Mouse (Mus musculus) megakaryocyte, embryonic 14.5 days (primary cell): Measurements from ENCODE around the gene Foxj1. TPM values are rescaled to one million over a fixed set of nuclear protein-coding genes. Genes with fewer than 3 reads are reported as not detected.
A peak's percentile ranks its signal among the peaks of the same experiment; 100 is the strongest.
"Not testable (repeated sequence)": the region's sequence is repeated elsewhere in the genome, so short reads cannot be mapped to it uniquely, and the experiment has no call there.

Experiments used
- H3K27me3 ChIP-seq: replicated peaks from 2 replicates; pipeline ENCODE3; 2012; ENCODE audit warnings: inconsistent platforms
- H3K36me3 ChIP-seq: replicated peaks from 2 replicates; pipeline ENCODE3; 2012; ENCODE audit warnings: low read length, inconsistent platforms, mixed read lengths
- H3K4me1 ChIP-seq: 2 replicates; pipeline ENCODE4 v1.6.1; 2012; ENCODE audit warnings: inconsistent platforms
- H3K4me3 ChIP-seq: replicated peaks from 2 replicates; pipeline ENCODE3; 2012; ENCODE audit warnings: moderate library complexity, mild to moderate bottlenecking, inconsistent platforms
- H3K9me3 ChIP-seq: 2 replicates; pipeline ENCODE4 v1.6.1; 2012; ENCODE audit warnings: inconsistent platforms
- FLI1 ChIP-seq: IDR thresholded peaks from 2 replicates; pipeline ENCODE4 v1.6.1; 2012; ENCODE audit warnings: low read length, inconsistent platforms, mixed read lengths
- GATA1 ChIP-seq: IDR thresholded peaks from 3 replicates; pipeline ENCODE4 v1.6.1; 2012; ENCODE audit warnings: mixed read lengths, low read length, inconsistent platforms, borderline replicate concordance
- polyA plus RNA-seq: library from polyadenylated mRNA; stranded (reverse); fragments of >175 nt; gene quantifications from 2 replicates; pipeline ENCODE4 v1.2.3, GENCODE M21; 2012; ENCODE audit warnings: low replicate concordance; ENCODE audit not compliant: insufficient read depth

The Foxj1 gene
- polyA plus RNA-seq, 1 experiment = 0.12 TPM

GRCm38 (mm10) chr11:116366647-116367046 is 31.4 kb upstream of the Foxj1 start:
- no peak for TF ChIP-seq GATA1
- TF ChIP-seq FLI1 = no peak
- Histone ChIP-seq H3K4me3 (no peak overlapping the region), H3K9me3 (no peaks in the 10 kb centered on the region), H3K4me1 (peaks cover 35% of the 10 kb centered on the region), H3K27me3 (peaks cover 32% of the 10 kb centered on the region), H3K36me3 (no peaks in the 10 kb centered on the region)

GRCm38 (mm10) chr11:116366124-116366523 is 30.9 kb upstream of the Foxj1 start:
- H3K4me3 ChIP-seq = no peak overlapping the region
- H3K4me1 ChIP-seq = peaks cover 30% of the 10 kb centered on the region
- H3K27me3 ChIP-seq = peaks cover 37% of the 10 kb centered on the region
- H3K9me3 ChIP-seq = no peaks in the 10 kb centered on the region
- no peak for TF ChIP-seq GATA1
- no peak for TF ChIP-seq FLI1
- no peaks in the 10 kb centered on the region for H3K36me3 ChIP-seq

- no peaks in the 10 kb centered on the region for H3K9me3 ChIP-seq
- peaks cover 27% of the 10 kb centered on the region for H3K4me1 ChIP-seq
- TF ChIP-seq FLI1 (no peak), GATA1 (no peak)
- no peak overlapping the region for H3K4me3 ChIP-seq
- H3K36me3 ChIP-seq = no peaks in the 10 kb centered on the region
- peaks cover 40% of the 10 kb centered on the region for H3K27me3 ChIP-seq
These were observed 30.2 kb upstream of the Foxj1 start for GRCm38 (mm10) chr11:116365432-116365831.

- H3K4me1 ChIP-seq = no peaks in the 10 kb centered on the region
These were observed 26.8 kb upstream of the Foxj1 start for GRCm38 (mm10) chr11:116362015-116362414.

GRCm38 (mm10) chr11:116360915-116361314 is 25.7 kb upstream of the Foxj1 start:
- H3K9me3 ChIP-seq, H3K4me1 ChIP-seq, H3K36me3 ChIP-seq, H3K4me3 ChIP-seq: not testable (repeated sequence)
- H3K27me3 ChIP-seq = peaks cover 61% of the 10 kb centered on the region

More at GRCm38 (mm10) chr11:116362015-116362414, 26.8 kb upstream of the Foxj1 start:
- Histone ChIP-seq H3K27me3 (peaks cover 58% of the 10 kb centered on the region), H3K36me3 (no peaks in the 10 kb centered on the region), H3K4me3 (no peak overlapping the region), H3K9me3 (no peaks in the 10 kb centered on the region)
- TF ChIP-seq GATA1 = no peak
- no peak for TF ChIP-seq FLI1

GRCm38 (mm10) chr11:116359652-116360051 is 24.5 kb upstream of the Foxj1 start:
- Histone ChIP-seq H3K27me3 (peaks cover 64% of the 10 kb centered on the region), H3K36me3 (peaks cover 5% of the 10 kb centered on the region), H3K4me1 (no peaks in the 10 kb centered on the region), H3K9me3 (peaks cover 6% of the 10 kb centered on the region), H3K4me3 (no peak overlapping the region)
- TF ChIP-seq FLI1 = no peak
- TF ChIP-seq GATA1 = no peak

- TF ChIP-seq GATA1 (no peak), FLI1 (no peak)
- Histone ChIP-seq H3K4me1 (no peaks in the 10 kb centered on the region), H3K9me3 (peaks cover 6% of the 10 kb centered on the region), H3K27me3 (peaks cover 63% of the 10 kb centered on the region), H3K36me3 (peaks cover 5% of the 10 kb centered on the region), H3K4me3 (peak overlapping the region; percentile 44)
These were observed 23.9 kb upstream of the Foxj1 start for GRCm38 (mm10) chr11:116358926-116359637.

GRCm38 (mm10) chr11:116354521-116354920 is 19.3 kb upstream of the Foxj1 start:
- Histone ChIP-seq H3K4me3 (no peak overlapping the region), H3K9me3 (peaks cover 6% of the 10 kb centered on the region), H3K27me3 (peaks cover 51% of the 10 kb centered on the region), H3K4me1 (peaks cover 4% of the 10 kb centered on the region; the same call in 1 of the 2 replicates), H3K36me3 (peaks cover 5% of the 10 kb centered on the region)
- no peak for TF ChIP-seq GATA1
- TF ChIP-seq FLI1 = no peak

GRCm38 (mm10) chr11:116353535-116353934 is 18.3 kb upstream of the Foxj1 start:
- Histone ChIP-seq H3K4me3 (no peak overlapping the region), H3K9me3 (peaks cover 6% of the 10 kb centered on the region), H3K36me3 (peaks cover 5% of the 10 kb centered on the region), H3K27me3 (peaks cover 52% of the 10 kb centered on the region), H3K4me1 (peaks cover 4% of the 10 kb centered on the region)
- TF ChIP-seq GATA1 (no peak), FLI1 (no peak)

GRCm38 (mm10) chr11:116351294-116351693 is 16.1 kb upstream of the Foxj1 start:
- Histone ChIP-seq H3K9me3 (peaks cover 6% of the 10 kb centered on the region), H3K27me3 (peaks cover 65% of the 10 kb centered on the region), H3K36me3 (peaks cover 5% of the 10 kb centered on the region), H3K4me3 (no peak overlapping the region), H3K4me1 (peaks cover 8% of the 10 kb centered on the region)
- no peak for TF ChIP-seq GATA1
- TF ChIP-seq FLI1 = no peak
